Mouse (Mus musculus) hindbrain, postnatal 0 days (tissue): ENCODE results near the gene P3h1. TPM values are rescaled to one million over a fixed set of nuclear protein-coding genes. Genes with fewer than 3 reads are reported as not detected.
A peak's percentile ranks its signal among the peaks of the same experiment; 100 is the strongest.

Experiments
- ATAC-seq: fragments of 200-750 bp; cut with Nextera tagmentation; 2 replicates; pipeline ENCODE4 v1.8.0; 2017; ENCODE audit warnings: mild to moderate bottlenecking, moderate TSS enrichment, moderate library complexity
- DNase-seq: peaks from one replicate; pipeline ENCODE4 v3.0.0-alpha.2; 2015; ENCODE audit warnings: low spot score
- H3K27ac ChIP-seq: fragments of 300-500 bp; sonication (generic); 2 replicates; pipeline ENCODE4 v1.5.1; 2014; ENCODE audit warnings: mild to moderate bottlenecking
- H3K27me3 ChIP-seq: fragments of 300-500 bp; sonication (generic); 2 replicates; pipeline ENCODE4 v1.6.1; 2014; ENCODE audit warnings: low read length, mixed read lengths; ENCODE audit not compliant: insufficient read depth
- H3K36me3 ChIP-seq: fragments of 300-500 bp; sonication (generic); 2 replicates; pipeline ENCODE4 v1.6.1; 2014; ENCODE audit warnings: low read length, mixed read lengths; ENCODE audit not compliant: insufficient read depth
- H3K4me1 ChIP-seq: fragments of 300-500 bp; sonication (generic); 2 replicates; pipeline ENCODE4 v1.6.1; 2014; ENCODE audit warnings: antibody characterized with exemption, low read length, mixed read lengths; ENCODE audit not compliant: insufficient read depth
- H3K4me2 ChIP-seq: fragments of 300-500 bp; sonication (generic); 2 replicates; pipeline ENCODE4 v1.6.1; 2014; ENCODE audit warnings: low read depth, mild to moderate bottlenecking, low read length, moderate library complexity, mixed read lengths
- H3K4me3 ChIP-seq: fragments of 300-500 bp; sonication (generic); 2 replicates; pipeline ENCODE4 v1.5.1; 2014; ENCODE audit warnings: low read length
- H3K9ac ChIP-seq: fragments of 300-500 bp; sonication (generic); replicated peaks from 2 replicates; pipeline ENCODE4 v1.6.1; 2014; ENCODE audit warnings: mild to moderate bottlenecking, low read length, moderate library complexity, mixed read lengths
- H3K9me3 ChIP-seq: fragments of 300-500 bp; sonication (generic); 2 replicates; pipeline ENCODE4 v1.6.1; 2016; ENCODE audit warnings: low read length, mixed read lengths
- CTCF ChIP-seq: IDR thresholded peaks from 2 replicates; pipeline ENCODE4 v1.5.1; 2016; ENCODE audit warnings: antibody characterized with exemption, control low read depth, low read depth
- WGBS: fragments of 180-500 bp; shearing (Covaris S2); extraction: QIAGEN DNeasy Blood & Tissue Kit; methylation state at CpG from one replicate; pipeline ENCODE4 v1.1.7; 2014; 5-methylcytosine and 5-hydroxymethylcytosine counted together
- polyA plus RNA-seq: library from polyadenylated mRNA; unstranded; fragments of >200 nt; fragmentation: Nextera tagmentation; extraction: Ambion mirVana; gene quantifications from 2 replicates; pipeline ENCODE4 v1.2.1, GENCODE M21; 2015
- total RNA-seq: library from RNA; depleted of rRNA; stranded (reverse); fragments of >200 nt; gene quantifications from 2 replicates; pipeline ENCODE4 v1.2.3, GENCODE M21; 2014; rRNA removed

Gene P3h1
- total RNA-seq (15.3 and 18.3 TPM in 2 replicates), polyA plus RNA-seq (9.1 and 9.8 TPM in 2 replicates)

GRCm38 (mm10) chr4:119232410-119233255, at the start of gene P3h1, which contains the start of gene AU022252:
Gene P3h1, plus strand, starts transcription at chr4:119232915.
Gene AU022252, minus strand, starts transcription at chr4:119232712.
- TF ChIP-seq CTCF, result no peak
- Histone ChIP-seq H3K4me2 (peak within 1 kb of the TSS; percentile 81), H3K9me3 (no peaks in the 10 kb centered on the region), H3K27me3 (no peaks in the 10 kb centered on the region), H3K4me1 (peaks cover 6% of the 10 kb centered on the region), H3K4me3 (peak within 1 kb of the TSS; percentile 91), H3K36me3 (0 out of 2 replicates have a peak, but pooled peaks cover 7% of the 10 kb centered on the region), H3K27ac (peak within 1 kb of the TSS; percentile 70), H3K9ac (peak within 1 kb of the TSS; percentile 79)
- DNase-seq (peak; percentile 99), ATAC-seq (peak; percentile 98)
- under 1% methylated on average over 63 of the region's 71 CpGs for WGBS

GRCm38 (mm10) chr4:119183525-119183924, 49.2 kb upstream of the P3h1 start:
- Histone ChIP-seq H3K4me1 (no peaks in the 10 kb centered on the region), H3K27ac (no peak overlapping the region), H3K4me2 (no peak overlapping the region), H3K4me3 (no peak overlapping the region), H3K27me3 (no peaks in the 10 kb centered on the region), H3K36me3 (no peaks in the 10 kb centered on the region), H3K9ac (no peak overlapping the region), H3K9me3 (no peaks in the 10 kb centered on the region)
- WGBS, result 41% methylated on average over 1 of the region's 1 CpGs
- ATAC-seq (peak; percentile 58; the same call in 1 of the 2 replicates), DNase-seq (peak; percentile 18)
- TF ChIP-seq CTCF, result no peak

GRCm38 (mm10) chr4:119185771-119186170, 46.9 kb upstream of the P3h1 start:
- no peak overlapping the region for H3K4me3 ChIP-seq
- no peak for TF ChIP-seq CTCF
- DNase-seq, result no peak
- no peaks in the 10 kb centered on the region for H3K36me3 ChIP-seq
- no peak overlapping the region for H3K9ac ChIP-seq
- no peaks in the 10 kb centered on the region for H3K4me1 ChIP-seq
- no peak overlapping the region for H3K27ac ChIP-seq
- no peaks in the 10 kb centered on the region for H3K27me3 ChIP-seq
- WGBS, result 79% methylated on average over 4 of the region's 4 CpGs
- no peak for ATAC-seq
- H3K9me3 ChIP-seq, result no peaks in the 10 kb centered on the region
- no peak overlapping the region for H3K4me2 ChIP-seq

- DNase-seq, result peak; percentile 34
- H3K27ac ChIP-seq, result no peak overlapping the region
- H3K9me3 ChIP-seq, result no peaks in the 10 kb centered on the region
- no peaks in the 10 kb centered on the region for H3K4me1 ChIP-seq
- H3K9ac ChIP-seq, result no peak overlapping the region
- H3K4me2 ChIP-seq, result no peak overlapping the region
- no peaks in the 10 kb centered on the region for H3K36me3 ChIP-seq
- 0 out of 2 replicates have a peak, but pooled peaks have one; percentile 43 for ATAC-seq
- H3K4me3 ChIP-seq, result no peak overlapping the region
- TF ChIP-seq CTCF, result peak; percentile 67
- H3K27me3 ChIP-seq, result no peaks in the 10 kb centered on the region
- 52% methylated on average over 11 of the region's 11 CpGs for WGBS
Measured at GRCm38 (mm10) chr4:119188060-119188785, 44.5 kb upstream of the P3h1 start.

- Histone ChIP-seq H3K9ac (no peak overlapping the region), H3K4me3 (no peak overlapping the region), H3K27me3 (no peaks in the 10 kb centered on the region), H3K4me1 (no peaks in the 10 kb centered on the region), H3K4me2 (no peak overlapping the region), H3K27ac (no peak overlapping the region), H3K36me3 (no peaks in the 10 kb centered on the region), H3K9me3 (no peaks in the 10 kb centered on the region)
- WGBS, result 31% methylated on average over 6 of the region's 6 CpGs
- TF ChIP-seq CTCF, result no peak
- no peak for ATAC-seq
- no peak for DNase-seq
Measured at GRCm38 (mm10) chr4:119189392-119189791, 43.3 kb upstream of the P3h1 start.

GRCm38 (mm10) chr4:119189864-119190263, 42.9 kb upstream of the P3h1 start, which contains the start of gene Ermap:
Gene Ermap, minus strand, starts transcription at chr4:119190011.
- H3K9me3 ChIP-seq, result no peaks in the 10 kb centered on the region
- 43% methylated on average over 6 of the region's 6 CpGs for WGBS
- H3K36me3 ChIP-seq, result no peaks in the 10 kb centered on the region
- H3K4me2 ChIP-seq, result no peak within 1 kb of the TSS
- no peak for ATAC-seq
- no peak for TF ChIP-seq CTCF
- no peaks in the 10 kb centered on the region for H3K27me3 ChIP-seq
- H3K9ac ChIP-seq, result no peak within 1 kb of the TSS
- no peaks in the 10 kb centered on the region for H3K4me1 ChIP-seq
- no peak within 1 kb of the TSS for H3K4me3 ChIP-seq
- no peak for DNase-seq
- H3K27ac ChIP-seq, result no peak within 1 kb of the TSS
